Comparison of ENCODE assay signal across 25 mouse cellular contexts in the genomic region with DNA sequence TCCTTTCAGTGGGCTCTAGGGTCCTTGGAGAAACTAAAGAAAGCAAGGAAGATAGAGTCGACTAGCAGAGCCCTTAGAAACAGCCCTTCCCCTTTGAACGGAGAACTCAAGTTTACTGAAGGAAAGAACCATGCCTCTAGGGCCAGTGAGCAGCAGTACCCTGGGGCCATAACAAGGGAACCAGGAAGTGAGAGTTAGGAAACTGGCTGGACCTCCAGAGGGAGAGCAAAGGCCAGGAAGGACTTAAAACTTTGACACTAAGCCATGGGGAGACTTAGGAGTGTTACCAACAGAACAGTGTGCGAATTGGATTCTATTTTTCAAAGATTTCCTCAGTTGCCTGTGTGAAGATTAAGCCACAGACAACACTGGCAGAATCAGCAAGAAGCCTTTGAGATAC.
DNase-seq lines count a peak whose midpoint lies in the region; ATAC-seq and TF ChIP-seq lines count a peak whose summit lies in the region.
"Had no signal": no experiment of that assay in that cellular context is flagged by ENCODE, and none has a peak within 500 bp of the region (broad histone marks: within the 10 kb centered on the region; RNA-seq: fewer than 3 reads in every experiment).

No protein-coding gene starts in this region.

- H3K9me3 ChIP-seq in liver, embryonic 12.5 days (replicated peaks) = no peaks in the 10 kb centered on the region
- H3K9me3 ChIP-seq: forebrain, embryonic 13.5 days; G1E; heart, embryonic 13.5 days; limb, embryonic 10.5 days; limb, embryonic 15.5 days; midbrain, embryonic 10.5 days; neural tube, embryonic 13.5 days had no signal

- H3K4me3 ChIP-seq in liver, adult 2 months (ENCODE audit: insufficient read depth, low read depth, low read length) = no peak overlapping the region
- no peak overlapping the region for H3K4me3 ChIP-seq in liver, embryonic 12.5 days
- H3K4me3 ChIP-seq: forebrain, embryonic 13.5 days; heart, embryonic 13.5 days; limb, embryonic 10.5 days; limb, embryonic 15.5 days; midbrain, embryonic 10.5 days; neural tube, embryonic 13.5 days had no signal

- peak; percentile 6 to 8 for DNase-seq in heart, adult 18-20 months
- DNase-seq in heart, adult 11 months = no peak
- DNase-seq in liver, adult 2 months (ENCODE audit: extremely low read depth, low read depth, low spot score) = peak; percentile 28
- no peak for DNase-seq in cerebellum, postnatal 10 days
- no peak for DNase-seq in left cerebral cortex, postnatal 4 days
- DNase-seq: adrenal gland, postnatal 25 days; cerebellum, adult 2 months; cerebellum, postnatal 25 days; gastrocnemius, postnatal 10 days; heart, postnatal 10 days; kidney, postnatal 4 days; liver, postnatal 0 days; thymus, postnatal 14 days had no signal

- 60% methylated on average over 3 of the region's 3 CpGs for WGBS in liver, adult 2 months
- 37% methylated on average over 3 of the region's 3 CpGs for WGBS in liver, embryonic 12.5 days (ENCODE audit: insufficient replicate concordance)

- no peak for ATAC-seq in liver, embryonic 12.5 days
- ATAC-seq in granulocyte monocyte progenitor cell, adult 5-6 weeks (replicated peaks; ENCODE audit: poor library complexity, severe bottlenecking) = peak; percentile 43
- ATAC-seq in megakaryocyte progenitor cell, adult 5-6 weeks (replicated peaks; ENCODE audit: poor library complexity) = peak; percentile 32; the same call in 1 of the 2 replicates
- ATAC-seq: forebrain, embryonic 13.5 days; liver, postnatal 0 days had no signal

- no peaks in the 10 kb centered on the region for H3K36me3 ChIP-seq in liver, adult 2 months (ENCODE audit: control insufficient read depth, insufficient read depth, low read length)
- no peaks in the 10 kb centered on the region for H3K36me3 ChIP-seq in liver, embryonic 12.5 days
- H3K36me3 ChIP-seq: G1E; heart, embryonic 13.5 days; limb, embryonic 10.5 days; limb, embryonic 15.5 days; midbrain, embryonic 10.5 days; neural tube, embryonic 13.5 days had no signal

- no peak overlapping the region for H3K27ac ChIP-seq in liver, adult 2 months (replicated peaks; ENCODE audit: insufficient read depth, low read depth, low read length)
- H3K27ac ChIP-seq in liver, embryonic 12.5 days = no peak overlapping the region
- H3K27ac ChIP-seq: forebrain, embryonic 13.5 days; heart, embryonic 13.5 days; hindbrain, embryonic 14.5 days; limb, embryonic 10.5 days; limb, embryonic 15.5 days; macrophage; midbrain, embryonic 10.5 days; neural tube, embryonic 13.5 days had no signal

- peaks cover 14% of the 10 kb centered on the region for H3K4me1 ChIP-seq in liver, adult 2 months (ENCODE audit: control insufficient read depth, insufficient read depth, low read length)
- peaks cover 13% of the 10 kb centered on the region; the same call in 1 of the 2 replicates for H3K4me1 ChIP-seq in liver, embryonic 12.5 days
- H3K4me1 ChIP-seq: forebrain, embryonic 13.5 days; limb, embryonic 15.5 days; midbrain, embryonic 10.5 days; neural tube, embryonic 13.5 days had no signal

- no peak for TF ChIP-seq CTCF in liver, adult 2 months (IDR thresholded peaks at IDR 0.05; ENCODE audit: low read depth, low read length)

- H3K79me2 ChIP-seq in liver, adult 2 months (ENCODE audit: control insufficient read depth, insufficient read depth, low read length) = no peaks in the 10 kb centered on the region

- H3K9ac ChIP-seq in liver, adult 2 months (ENCODE audit: low read depth, low read length) = no peak overlapping the region
- H3K9ac ChIP-seq in liver, embryonic 12.5 days = no peak overlapping the region
- H3K9ac ChIP-seq: forebrain, embryonic 13.5 days; heart, embryonic 13.5 days; hindbrain, embryonic 14.5 days; limb, embryonic 15.5 days; liver, postnatal 0 days; neural tube, embryonic 13.5 days had no signal

- no peak overlapping the region for H3K4me2 ChIP-seq in liver, embryonic 12.5 days
- H3K4me2 ChIP-seq: forebrain, embryonic 13.5 days; heart, embryonic 13.5 days; hindbrain, embryonic 14.5 days; limb, embryonic 15.5 days; neural tube, embryonic 13.5 days had no signal

- no peak for TF ChIP-seq POLR2A in liver, adult 2 months (IDR thresholded peaks at IDR 0.05; ENCODE audit: extremely low read depth, insufficient read depth, low read length)

- intact Hi-C loops in left cerebral cortex, postnatal 4 days (cut with DNase I) = no loop called here

- no peaks in the 10 kb centered on the region for H3K27me3 ChIP-seq in liver, adult 2 months (ENCODE audit: control insufficient read depth, insufficient read depth, low read length)
- no peaks in the 10 kb centered on the region for H3K27me3 ChIP-seq in liver, embryonic 12.5 days (replicated peaks)
- H3K27me3 ChIP-seq: forebrain, embryonic 13.5 days; heart, embryonic 13.5 days; limb, embryonic 15.5 days; neural tube, embryonic 13.5 days had no signal

Comparison
In these comparisons a context has a peak if more than half of its experiments do, and no peak if none do; other contexts are left out.
1. DNase-seq: peak in heart, adult 18-20 months (2 of 2) and liver, adult 2 months (single experiment); none in heart, adult 11 months (single experiment), cerebellum, postnatal 10 days (0 of 2) and left cerebral cortex, postnatal 4 days (single experiment).